Mouse (Mus musculus) adrenal gland, postnatal 10 days (tissue): Measurements from ENCODE around the gene Bicral. TPM values are rescaled to one million over a fixed set of nuclear protein-coding genes. Genes with fewer than 3 reads are reported as not detected.
"Not testable (repeated sequence)": the region's sequence is repeated elsewhere in the genome, so short reads cannot be mapped to it uniquely, and the experiment has no call there.

Experiments
- DNase-seq: peaks from one replicate; pipeline ENCODE4 v3.0.0; 2021; ENCODE audit warnings: mixed read lengths
- total RNA-seq, 2 experiments: library from RNA; stranded (reverse); gene quantifications; 2 replicates each; pipeline ENCODE4 v1.2.3; 2021

Gene Bicral
- total RNA-seq, 2 experiments from 2014 or later: 15.2 to 19.0 TPM

GRCm38 (mm10) chr17:46875626-46876025 lies 17.3 kb upstream of the Bicral start:
- no peak for DNase-seq

GRCm38 (mm10) chr17:46874133-46874532 lies 15.9 kb upstream of the Bicral start:
- DNase-seq: peak; percentile 72

- no peak for DNase-seq
Measured at GRCm38 (mm10) chr17:46872806-46873205, 14.5 kb upstream of the Bicral start.

DNA sequence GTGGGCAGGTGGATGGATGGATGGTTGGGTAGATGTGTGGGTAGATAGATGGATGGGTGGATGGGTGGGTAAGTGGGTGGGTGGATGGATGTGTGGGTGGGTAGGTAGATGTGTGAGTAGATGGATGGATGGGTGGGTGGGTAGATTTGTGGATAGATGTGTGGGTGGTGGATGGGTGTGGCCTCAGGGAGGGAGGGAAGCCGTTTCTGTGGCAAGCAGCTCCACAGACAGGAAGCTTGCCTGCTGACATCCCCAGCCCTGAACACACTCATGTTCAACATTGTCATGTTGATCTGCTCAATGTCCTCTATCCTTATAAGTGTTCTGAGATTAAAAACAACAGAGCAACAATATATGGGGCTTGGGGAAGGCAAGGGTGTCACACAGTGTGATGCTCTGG lies 12.6 kb upstream of the Bicral start:
- no peak for DNase-seq

DNA sequence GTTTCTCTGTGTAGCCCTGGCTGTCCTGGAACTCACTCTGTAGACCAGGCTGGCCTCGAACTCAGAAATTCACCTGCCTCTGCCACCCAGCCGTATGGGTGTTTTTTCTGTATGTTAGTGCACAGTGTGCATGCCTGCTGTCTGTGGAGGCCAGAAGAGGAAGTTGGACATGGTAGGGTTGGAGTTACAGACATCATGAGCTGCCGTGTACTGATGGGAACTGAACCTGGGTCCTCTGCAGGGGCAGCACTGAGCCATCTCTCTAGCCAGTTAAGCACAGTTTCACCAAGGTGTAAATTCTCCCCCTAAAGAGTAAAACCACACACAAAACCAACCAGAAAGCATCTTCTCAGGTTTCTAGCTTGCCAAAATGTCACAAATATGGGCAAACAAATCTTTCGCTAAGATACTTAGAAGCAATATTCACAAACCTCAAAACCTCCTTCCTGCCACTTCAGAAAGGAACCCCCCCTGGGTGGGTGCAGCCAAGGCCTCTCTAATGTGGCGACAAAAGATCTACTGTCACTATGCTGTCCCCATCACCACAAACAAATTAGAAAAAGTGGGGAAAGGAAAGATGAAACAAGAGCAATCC lies 12.0 kb upstream of the Bicral start:
- DNase-seq: no peak

- peak; percentile 54 for DNase-seq
Measured at GRCm38 (mm10) chr17:46866836-46867235, 8.6 kb upstream of the Bicral start.

DNA sequence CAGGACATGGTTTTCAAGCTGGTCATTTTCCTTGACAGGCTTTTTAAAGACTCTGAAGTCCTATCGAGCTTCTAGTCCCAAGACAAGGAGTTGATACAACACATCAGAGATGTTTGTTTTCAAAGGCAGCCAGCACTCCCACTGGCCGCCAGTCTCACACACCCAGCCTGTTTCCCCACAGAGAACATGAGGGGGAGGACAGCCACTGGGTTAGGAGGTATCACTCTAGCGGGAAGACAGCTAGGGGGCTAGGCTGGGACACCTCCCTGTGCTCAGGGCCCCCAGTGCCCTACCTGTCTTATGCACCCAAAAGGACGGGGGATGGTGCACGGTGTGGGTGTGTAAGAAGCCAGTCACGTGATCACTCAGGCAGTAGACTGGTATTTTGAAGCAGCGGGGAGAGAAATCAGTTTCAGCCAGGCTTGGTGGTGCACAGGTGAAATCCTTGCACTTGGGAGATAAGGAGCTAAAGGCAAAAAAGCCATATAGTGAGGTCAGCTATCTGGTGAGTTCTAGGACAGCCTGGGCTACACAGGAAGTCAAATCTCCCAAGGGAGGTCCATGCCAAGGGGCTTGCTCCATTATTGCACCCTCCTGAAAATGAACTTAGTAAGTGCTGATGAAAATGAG lies 6.4 kb upstream of the Bicral start:
- DNase-seq: no peak

DNA sequence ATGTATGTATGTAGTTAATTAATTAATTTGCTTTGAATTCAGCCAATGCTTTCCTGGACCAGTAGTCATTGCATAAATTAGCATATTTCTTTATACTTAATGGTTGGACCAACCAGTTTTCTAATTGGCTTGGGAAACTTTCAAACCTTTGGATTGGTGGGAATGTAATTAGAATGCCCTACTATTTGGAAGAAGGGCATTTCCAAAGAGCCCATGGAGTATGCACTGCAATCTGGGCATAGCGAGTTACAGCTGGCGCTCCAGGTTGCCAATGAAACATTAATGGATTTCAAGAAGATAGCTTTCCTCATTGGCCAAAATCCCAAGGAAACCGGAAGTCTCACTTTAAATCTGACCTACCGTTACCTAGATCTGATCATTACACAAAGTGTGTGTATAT lies 1.8 kb upstream of the Bicral start:
- no peak for DNase-seq

GRCm38 (mm10) chr17:46858749-46859444 lies 615 bp upstream of the Bicral start:
- no peak for DNase-seq

- peak; percentile 86 for DNase-seq
Measured at GRCm38 (mm10) chr17:46857361-46857902, 850 bp downstream of the Bicral start.

GRCm38 (mm10) chr17:46856471-46857360 lies 1.6 kb downstream of the Bicral start:
- peak; percentile 92 for DNase-seq

DNA sequence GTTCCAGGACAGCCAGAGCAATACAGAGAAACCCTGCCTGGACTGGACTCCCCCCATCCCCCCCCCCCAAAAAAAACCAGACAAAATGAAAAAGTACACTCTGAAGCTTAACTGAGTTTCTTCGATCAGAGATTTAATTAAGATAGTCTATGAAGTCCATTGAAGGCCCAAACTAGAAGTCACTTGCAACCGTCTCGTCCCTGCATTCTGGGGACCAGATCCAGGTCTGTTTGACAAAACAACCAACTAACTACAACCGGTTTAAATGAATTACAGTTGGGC lies 2.2 kb downstream of the Bicral start:
- DNase-seq: no peak

DNA sequence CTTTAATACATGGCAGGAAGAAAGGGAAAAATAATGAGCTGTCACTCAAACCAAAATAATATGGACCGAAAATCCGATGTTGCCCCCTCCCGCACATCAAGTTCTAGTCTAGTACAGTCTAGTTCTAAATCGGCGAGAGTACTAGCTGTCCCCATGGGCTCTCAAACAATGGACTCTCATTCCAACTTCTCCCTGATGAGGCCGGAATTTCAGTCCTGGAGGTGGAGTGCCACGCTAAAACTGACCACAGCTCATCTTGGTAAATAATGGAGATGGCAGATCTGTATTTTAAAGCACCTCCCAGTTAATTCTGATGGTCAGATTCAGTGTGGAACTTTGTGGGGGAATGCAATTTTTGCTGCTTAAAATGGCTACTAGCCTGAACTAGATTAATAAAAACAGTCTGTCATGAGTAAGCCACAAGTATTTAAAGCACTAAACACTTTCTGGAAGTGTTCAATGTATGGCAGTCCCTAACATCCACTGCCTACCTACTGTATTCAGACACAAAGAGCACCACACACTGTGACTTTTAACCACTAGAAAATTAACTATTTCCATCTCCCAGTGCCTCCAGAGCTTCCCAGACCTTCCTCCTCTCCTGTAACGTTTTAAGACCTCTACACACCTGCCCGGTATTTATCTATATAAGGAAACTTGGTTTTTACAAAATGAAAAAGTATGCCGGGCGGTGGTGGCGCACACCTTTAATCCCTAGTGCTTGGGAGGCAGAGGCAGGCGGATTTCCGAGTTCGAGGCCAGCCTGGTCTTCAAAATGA lies 2.8 kb downstream of the Bicral start:
- DNase-seq: no peak

GRCm38 (mm10) chr17:46854640-46855110 lies 3.6 kb downstream of the Bicral start:
- peak; percentile 59 for DNase-seq

DNA sequence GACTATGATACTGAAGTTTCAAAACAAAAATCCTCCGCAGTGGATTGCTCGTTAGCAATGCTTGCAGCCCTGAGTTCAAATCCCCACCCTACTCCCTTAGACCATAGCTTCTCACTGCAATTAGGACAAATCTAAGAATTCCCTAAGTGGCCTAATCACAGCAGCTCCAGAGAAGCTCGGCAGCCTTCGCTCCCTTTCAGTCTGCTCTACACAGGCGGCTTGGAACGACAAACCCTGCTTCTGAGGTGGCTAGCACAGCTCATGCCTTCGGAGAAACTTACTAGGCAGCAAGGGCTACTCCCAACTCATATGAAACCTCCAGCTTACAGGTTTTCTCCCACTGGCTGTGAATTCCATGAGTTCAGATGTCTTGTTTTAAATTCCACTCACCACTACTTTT lies 4.2 kb downstream of the Bicral start:
- DNase-seq: no peak

DNA sequence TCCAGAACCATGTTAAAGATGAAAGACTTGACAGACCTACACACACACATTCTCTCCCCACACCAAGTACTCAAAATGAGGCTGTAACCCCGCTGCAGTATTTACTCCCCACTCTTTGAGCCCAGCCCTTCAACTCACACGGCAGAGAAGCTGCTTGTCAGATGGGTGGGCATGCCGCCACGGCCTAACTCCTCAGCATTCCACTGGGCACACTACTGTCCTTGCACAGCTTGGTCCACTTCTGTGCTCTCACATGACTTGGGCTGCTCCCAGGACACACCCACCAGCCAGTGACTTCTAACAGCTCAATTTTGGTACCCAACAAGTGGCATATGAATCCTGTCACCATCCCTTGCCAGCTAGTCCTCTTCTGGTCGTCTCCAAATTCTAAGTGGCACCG lies 5.0 kb downstream of the Bicral start:
- peak; percentile 70 for DNase-seq

GRCm38 (mm10) chr17:46852725-46853124 lies 5.6 kb downstream of the Bicral start:
- DNase-seq: no peak

DNA sequence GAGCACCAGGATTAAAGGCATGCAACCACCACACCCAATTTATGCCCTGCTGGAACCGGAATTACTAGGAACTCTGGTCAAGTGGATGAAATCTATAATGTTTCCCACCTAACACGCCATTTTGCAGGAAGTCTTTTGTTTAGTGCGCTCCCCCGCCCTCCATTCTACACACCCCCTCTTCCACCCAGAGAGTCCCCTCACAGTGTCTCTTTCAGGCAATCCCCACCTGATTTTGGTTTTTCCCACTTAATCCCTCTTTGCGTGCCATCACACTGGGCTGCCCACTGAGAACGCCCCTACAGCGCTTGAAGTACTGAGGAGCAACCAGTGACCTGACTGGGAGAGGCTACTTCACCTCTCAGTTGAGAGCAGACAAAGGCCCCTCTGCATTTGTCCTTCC lies 11.1 kb downstream of the Bicral start:
- DNase-seq: no peak

DNA sequence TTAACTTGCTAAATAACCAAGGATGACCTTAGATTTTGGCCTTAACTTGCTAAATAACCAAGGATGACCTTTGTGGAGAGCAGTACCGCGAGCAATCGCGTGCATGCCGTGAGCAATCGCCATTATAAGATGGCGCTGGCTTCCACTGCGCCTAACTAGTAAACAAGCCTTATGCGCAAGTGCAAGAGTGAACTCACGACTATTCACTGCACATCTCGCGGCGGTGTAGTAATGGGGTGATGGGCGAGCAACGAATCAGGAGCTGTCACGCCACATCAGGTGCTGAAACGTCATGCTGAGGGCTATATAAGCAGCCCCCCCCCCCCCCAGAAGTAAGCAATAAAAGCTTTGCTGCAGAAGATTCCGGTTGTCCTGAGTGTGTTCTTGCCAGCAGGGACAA lies 11.7 kb downstream of the Bicral start:
- not testable (repeated sequence) for DNase-seq

DNA sequence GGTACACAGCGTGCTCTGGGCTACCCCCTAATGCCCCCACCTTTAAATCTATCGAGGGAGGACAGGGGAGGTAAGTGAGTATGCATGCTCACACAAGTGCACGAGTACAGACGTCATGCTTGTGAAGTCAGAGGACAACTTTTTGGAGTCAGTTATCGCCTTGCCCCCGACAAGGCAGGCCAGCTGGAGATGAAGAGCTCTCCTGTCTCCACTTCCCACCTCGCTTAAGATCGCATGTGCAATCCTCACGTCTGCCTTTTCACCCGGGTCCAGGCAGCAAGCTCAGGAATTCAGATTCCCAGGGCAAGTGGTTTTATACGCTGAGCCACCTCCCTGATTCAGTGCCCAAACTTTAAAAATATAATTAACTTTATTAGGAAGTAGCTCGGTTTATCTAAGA lies 13.0 kb downstream of the Bicral start:
- DNase-seq: no peak

DNA sequence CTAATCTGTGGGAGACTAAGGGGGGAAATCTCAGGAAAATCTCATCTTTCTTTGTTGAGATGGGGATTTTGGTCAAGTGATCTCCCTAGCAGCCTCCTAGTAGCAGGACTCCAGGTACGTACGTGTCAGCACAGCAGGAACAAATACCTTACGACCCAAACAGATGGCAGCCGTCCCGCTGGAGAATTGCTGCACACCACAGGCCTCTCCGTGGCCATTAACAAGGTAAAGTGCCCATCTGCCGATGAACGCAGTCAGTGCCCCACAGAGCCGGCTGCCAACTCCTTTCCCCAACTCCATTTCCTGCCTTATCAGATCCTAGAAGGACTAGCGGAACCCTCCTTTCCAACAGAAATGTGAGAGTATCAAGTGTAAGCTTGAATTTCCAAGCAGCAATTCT lies 13.5 kb downstream of the Bicral start:
- DNase-seq: no peak

DNA sequence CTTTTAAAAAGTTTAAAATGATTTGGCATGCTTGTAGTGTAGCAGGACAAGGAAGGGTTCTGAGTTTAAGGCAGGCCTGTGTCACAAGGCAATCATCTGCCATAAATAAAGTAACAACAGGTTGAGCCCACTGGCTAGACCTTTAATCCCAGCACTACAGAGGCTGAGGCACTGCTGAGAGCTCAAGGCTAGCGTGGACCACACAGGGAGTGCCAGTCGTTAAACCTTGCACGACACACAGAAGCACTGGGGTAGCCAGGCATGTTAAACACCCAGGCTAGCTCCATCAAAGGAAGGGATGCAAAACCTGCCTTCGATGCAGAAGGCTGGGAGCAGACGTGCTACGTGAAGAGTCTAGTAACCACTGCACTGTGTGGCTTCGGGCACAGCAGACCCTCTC lies 14.6 kb downstream of the Bicral start:
- no peak for DNase-seq
